Mouse (Mus musculus) urinary bladder, postnatal 36 days (tissue): Measurements from ENCODE around the gene Tenm3.

ENCODE experiments used
- DNase-seq, 2 experiments: peaks; one replicate each; pipeline ENCODE4 v3.0.0; 2022; ENCODE audit warnings: low spot score in 2 of 2, mixed read lengths in 1 of 2

The Tenm3 gene

GRCm38 (mm10) chr8:48742741-48743140 is 101.0 kb downstream of the Tenm3 start:
- DNase-seq = no peak

DNA sequence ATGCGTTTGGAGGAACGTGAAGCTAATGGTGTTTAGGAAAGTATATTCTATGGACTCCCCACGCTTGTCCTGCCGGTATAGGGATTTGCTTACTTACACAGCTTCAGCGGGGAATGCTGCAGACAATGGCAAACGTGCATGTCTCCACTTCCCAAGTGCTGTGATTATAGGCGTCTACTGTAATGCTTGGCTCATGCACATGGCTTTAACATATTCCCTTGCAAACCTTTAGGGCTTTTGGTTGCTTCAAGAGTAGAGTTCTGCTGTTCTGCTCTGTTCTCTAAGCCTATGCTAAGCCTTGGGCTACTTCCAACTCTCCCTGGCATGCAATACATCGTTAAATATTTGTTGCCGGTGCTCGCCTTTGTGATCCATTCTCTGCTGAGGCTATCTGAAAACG is 102.8 kb downstream of the Tenm3 start:
- DNase-seq = no peak

DNA sequence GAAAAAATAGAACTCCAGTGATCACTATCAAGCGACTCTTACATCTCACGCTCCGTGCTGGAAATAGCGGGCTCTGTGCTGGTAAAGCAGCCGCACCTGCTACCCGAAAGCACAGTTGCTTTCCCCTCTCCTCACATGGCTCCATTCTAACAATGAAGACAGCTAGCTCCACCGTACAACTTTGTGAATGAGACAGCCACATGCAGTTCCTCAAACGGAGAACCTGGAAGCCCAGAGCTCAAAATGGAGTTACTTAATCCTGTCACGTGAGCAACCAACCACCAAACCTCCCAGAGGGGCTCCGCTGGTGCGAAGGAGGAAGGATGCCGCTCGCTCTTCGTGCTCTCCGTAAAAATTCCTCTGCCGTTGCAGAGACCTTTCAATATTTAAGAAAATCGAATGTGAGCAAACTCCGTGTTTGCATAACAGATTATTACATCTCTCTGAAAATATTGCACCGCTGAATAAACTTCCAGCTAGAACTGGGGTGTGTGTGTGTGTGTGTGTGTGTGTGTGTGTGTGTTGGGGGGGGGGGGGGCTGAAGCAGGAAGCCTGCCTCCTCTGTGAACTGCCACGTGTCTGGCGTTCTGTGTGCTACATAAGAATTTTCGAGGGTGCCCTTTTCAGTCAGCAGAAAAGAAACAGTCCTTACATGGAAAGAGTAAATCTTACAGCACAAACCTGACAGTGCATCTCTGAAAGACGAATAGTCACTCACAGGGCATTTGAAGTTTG is 103.4 kb downstream of the Tenm3 start:
- DNase-seq = no peak

GRCm38 (mm10) chr8:48733731-48734130 is 110.0 kb downstream of the Tenm3 start:
- DNase-seq = no peak

DNA sequence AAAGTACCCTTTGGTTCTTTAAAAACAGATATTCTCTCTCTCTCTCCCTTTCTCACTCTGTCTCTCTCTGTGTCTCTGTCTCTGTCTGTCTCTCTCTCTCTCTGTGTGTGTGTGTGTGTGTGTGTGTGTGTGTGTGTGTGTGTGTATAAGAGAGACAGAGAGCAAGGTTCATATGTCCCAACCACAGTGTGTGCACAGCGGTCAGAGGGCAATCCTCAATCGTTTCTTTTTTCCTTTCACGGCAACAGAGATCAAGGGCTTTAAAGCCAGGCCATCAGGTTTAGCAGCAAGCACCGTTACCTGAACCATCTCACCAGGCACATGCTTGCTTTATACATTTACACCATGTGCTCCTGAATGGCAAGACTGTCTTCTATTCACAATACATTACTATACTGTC is 110.7 kb downstream of the Tenm3 start:
- DNase-seq = no peak

DNA sequence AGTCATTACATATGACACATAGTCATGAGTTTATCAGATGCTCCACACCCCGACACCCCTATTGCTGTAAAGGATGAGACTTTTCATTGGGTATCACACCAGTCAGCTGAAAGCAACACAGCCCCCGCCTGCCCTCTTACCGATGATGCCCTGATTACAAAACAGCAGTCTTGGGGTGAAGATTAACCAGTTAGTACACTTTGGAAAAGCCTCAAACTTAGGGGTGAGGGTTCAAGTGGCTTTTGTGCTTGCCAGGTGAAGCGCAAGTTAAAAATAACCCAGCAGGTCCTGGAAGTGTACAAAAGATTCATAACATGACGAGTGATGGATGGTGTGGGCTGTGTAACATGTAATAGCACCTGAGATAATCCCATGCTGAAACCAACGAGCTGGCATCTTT is 113.0 kb downstream of the Tenm3 start:
- no peak for DNase-seq

DNA sequence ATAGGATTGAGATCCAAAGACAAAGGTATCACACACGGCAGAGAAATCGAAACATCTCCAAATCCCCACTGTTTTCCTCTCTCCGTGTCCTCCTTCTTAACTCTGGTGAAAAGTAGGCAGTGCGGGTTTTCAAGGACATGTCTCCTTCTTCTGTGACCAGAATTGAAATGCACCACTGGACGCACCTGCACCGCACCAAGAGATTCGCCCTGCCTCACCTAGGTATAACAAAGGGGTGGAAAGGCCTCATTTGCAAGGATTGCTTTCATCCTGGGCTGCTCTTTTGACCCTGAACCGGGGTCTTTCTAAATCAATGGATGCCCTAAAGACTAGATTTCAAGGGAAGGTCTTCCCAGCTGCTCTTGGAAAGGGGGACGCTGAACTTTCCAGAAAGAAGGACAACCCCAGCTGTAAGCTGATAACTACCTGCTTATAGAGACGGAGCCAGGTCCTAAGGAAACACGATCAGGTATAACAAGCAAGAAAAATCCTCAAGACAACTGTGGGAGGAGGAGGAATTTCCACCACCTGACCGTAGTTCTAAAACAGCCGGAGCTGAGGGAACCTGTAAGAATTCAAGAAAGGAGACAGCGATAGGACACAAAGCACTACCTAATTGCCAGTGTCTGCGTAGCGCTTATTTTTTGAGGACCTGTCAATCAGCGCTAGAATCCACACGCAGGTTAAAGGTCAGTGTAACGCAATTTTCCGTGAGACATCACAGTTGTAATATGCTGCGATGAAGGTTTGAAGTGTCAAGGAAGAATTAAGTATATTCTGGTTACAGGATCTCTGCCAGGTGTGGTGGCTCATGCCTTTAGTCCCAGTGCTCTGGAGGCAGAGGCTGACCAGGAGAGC is 114.7 kb downstream of the Tenm3 start:
- DNase-seq = no peak

GRCm38 (mm10) chr8:48728006-48728405 is 115.7 kb downstream of the Tenm3 start:
- no peak for DNase-seq

DNA sequence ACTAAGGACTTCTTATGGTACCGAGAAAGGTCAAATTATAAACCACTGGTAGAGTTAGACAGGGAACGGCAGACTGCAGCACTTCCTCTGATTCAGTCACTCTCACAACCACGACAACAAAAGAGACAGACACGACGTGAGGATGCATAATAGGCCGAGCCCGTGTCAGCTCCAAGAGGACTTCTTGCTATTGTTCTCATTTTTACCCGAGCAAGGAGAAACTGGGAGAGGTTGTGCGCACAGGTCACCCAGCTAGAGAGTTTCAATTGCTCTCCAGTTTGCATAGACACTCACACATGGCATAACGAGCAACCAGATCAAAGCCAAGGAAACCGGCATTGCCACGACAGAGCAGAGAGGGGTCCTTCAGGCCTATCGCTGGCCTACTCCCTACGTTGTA is 121.0 kb downstream of the Tenm3 start:
- no peak for DNase-seq

DNA sequence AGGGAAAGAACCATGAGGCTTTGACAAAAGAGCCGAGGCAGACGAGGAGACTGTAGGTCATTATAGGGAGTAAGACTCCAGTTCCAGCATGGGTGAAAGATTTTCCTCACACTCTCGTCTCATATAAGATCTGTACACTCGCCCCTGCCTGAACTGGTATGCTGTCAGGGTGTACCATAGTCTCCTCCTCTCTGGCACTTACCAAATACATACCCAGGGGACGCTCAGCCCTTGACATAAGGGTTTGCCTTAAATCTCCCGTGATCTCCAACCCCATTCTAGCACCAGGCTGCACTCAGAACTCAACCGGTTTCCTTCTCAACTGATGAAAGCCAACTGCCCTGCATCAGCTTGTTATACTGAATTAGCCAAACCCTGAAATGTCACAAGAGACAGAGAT is 121.4 kb downstream of the Tenm3 start:
- DNase-seq = no peak

GRCm38 (mm10) chr8:48721376-48721775 is 122.4 kb downstream of the Tenm3 start:
- no peak for DNase-seq

DNA sequence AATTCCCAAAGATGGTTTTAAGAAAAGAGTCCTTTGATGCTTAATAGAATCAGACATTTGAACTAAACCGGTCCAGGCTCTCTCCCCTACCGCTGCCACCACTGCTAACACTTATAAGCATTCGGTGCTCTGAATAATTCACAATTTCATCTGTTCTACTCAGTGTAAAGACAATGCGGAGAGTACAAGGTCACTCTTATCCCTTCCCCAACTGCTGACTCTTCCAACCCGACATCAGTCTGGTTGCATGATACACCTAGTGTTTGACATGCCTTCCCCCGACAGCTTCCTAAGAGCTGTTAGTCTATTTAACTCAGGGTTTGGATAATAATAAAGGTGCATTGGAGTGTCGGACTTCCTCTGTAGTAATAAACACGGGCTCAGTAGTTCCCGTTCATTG is 128.1 kb downstream of the Tenm3 start:
- DNase-seq = no peak

- no peak for DNase-seq
Measured at GRCm38 (mm10) chr8:48706666-48707065, 137.1 kb downstream of the Tenm3 start.

DNA sequence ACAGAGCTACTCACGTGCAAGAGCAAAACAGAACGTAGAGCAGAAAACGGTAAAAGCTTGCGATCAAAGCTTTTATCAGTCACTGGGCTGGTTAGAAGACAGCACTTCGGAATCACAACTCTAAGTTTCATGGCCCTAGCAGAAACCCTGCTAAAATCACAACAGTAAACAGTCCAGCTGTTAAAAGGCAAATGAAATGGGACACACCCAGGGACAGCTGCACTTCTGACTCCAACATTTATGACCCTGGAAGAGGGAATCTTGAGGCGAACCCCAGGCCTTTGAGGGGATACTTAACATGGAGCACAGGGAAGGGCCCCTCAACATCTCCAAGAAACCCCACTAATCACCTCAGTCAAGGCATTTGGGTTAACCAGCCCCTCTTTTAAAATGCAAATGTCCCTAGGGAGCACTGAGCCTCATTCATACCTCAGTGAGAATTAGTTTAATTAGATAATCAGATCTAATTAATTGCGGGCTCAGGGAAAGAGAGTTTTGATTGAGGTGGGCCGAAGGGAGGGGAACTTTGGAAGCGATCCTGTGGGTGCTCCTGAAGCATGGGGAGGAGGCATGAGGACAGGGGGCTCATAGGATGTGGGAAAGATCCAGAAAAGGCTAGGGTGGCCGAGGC is 138.8 kb downstream of the Tenm3 start:
- DNase-seq = no peak

- DNase-seq = peak in 1 of 2 experiments; percentile 1
Measured at GRCm38 (mm10) chr8:48704485-48704884, 139.3 kb downstream of the Tenm3 start.

DNA sequence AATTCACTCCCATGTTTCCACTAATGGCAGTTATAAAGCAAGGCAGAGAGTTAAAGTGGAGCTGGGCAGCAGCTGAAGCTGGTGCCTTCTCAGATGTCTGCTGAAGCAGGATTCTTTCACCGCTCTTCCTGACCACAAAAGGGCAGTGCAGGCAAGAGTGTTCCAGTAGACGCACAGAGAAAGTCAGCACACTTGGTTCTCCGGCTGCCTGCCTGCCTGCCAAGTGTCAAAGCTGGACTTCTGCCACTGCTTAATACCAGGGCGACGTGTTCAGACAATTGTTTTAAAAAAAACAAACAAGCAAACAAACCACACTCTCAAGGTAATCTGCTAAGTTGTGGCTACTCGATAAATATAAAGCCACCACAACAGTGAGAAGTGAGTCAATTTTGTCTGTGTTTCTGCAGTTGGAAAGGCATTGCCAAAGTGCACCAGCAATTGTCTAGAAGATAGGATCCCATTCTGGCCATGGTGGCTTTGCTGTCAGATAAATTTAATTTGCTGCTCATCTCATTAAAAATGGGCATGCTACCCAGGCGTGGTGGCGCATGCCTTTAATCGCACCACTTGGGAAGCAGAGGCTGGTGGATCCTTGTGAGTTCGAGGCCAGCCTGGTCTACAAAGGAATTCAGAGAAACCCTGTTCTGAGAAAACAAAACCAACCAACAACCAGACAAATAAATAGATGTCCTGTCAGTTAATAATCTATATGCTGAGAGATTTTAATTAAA is 152.9 kb downstream of the Tenm3 start:
- peak in 1 of 2 experiments; percentile 13 for DNase-seq

GRCm38 (mm10) chr8:48688706-48689105 is 155.0 kb downstream of the Tenm3 start:
- DNase-seq = no peak

GRCm38 (mm10) chr8:48688188-48688587 is 155.6 kb downstream of the Tenm3 start:
- peak; percentile 24 to 33 for DNase-seq

DNA sequence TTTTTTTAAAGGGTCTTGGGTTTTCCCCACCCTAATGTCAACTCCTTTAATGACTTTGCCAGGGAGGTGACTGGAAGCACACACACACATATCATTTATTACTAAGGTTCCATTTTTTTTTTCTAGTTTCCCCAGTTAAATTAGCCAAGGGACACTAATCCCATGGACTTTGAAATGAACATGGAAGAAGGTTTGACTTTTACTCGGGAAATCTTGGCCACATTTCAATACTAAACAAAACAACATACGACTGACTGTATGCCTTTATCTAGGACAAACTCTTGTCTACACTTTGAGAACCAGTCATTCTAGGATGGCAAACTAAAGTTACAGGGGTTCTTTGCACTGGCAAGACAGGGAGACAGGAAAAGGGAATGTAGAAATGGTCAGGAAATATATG is 170.3 kb downstream of the Tenm3 start:
- no peak for DNase-seq

- DNase-seq = no peak
Measured at GRCm38 (mm10) chr8:48672471-48672870, 171.3 kb downstream of the Tenm3 start.

DNA sequence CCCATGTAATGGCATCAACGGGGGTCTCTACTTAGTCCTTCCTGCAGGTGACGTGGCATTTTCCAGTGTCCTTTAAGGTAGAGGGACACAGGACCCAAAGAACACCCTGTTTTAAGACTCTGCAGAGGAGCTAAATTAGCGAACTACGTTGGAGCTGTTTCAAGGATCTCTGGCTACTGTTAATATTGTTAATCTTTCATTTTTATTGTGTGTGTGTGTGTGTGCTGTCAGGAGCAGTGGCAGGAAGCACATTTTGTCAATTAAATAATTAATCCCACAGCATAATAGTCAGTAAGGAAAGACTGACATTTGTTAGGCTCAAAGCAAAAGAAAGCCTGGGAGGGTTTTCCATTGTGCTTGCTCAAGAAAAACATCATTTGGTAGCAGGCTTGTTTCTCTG is 172.4 kb downstream of the Tenm3 start:
- DNase-seq = no peak

GRCm38 (mm10) chr8:48670895-48671294 is 172.9 kb downstream of the Tenm3 start:
- no peak for DNase-seq
